Mouse (Mus musculus) olfactory bulb, adult 2 months (tissue): ENCODE data around the gene Lztr1.

Experiments
- CTCF ChIP-seq: fragments of 200-500 bp; IDR thresholded peaks from 2 replicates; pipeline ENCODE4 v1.5.1; 2012; ENCODE audit warnings: low read depth, mild to moderate bottlenecking, low read length, moderate library complexity; ENCODE audit not compliant: insufficient read depth
- POLR2A ChIP-seq: fragments of 200-500 bp; IDR thresholded peaks from 2 replicates; pipeline ENCODE4 v1.6.1; 2012; ENCODE audit warnings: mild to moderate bottlenecking, low read depth, low read length, moderate library complexity; ENCODE audit not compliant: insufficient read depth

DNA sequence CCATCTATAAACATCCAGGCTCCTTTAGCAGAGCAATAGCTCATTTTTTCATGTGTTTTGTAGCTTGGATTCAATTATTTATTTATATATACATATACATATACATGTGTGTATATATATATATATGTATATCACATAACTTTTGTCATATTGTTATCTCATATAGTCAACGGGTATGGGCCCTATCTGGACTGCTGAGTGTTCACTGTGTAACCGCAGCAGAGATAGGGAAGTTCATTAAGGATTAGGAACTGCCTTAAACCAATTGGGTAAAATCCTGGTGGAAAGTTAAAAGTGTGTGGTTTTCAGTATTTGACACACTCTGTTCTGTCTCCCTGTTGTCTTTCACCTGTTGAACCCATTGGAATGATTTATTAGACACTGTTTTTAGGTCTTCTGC is 27.0 kb upstream of the Lztr1 start:
- TF ChIP-seq POLR2A = no peak
- TF ChIP-seq CTCF = no peak
